Mouse (Mus musculus): Measurements from ENCODE around the gene Ppef2. TPM values are rescaled to one million over a fixed set of nuclear protein-coding genes. Genes with fewer than 3 reads are reported as not detected.

Gene Ppef2
- polyA plus RNA-seq, 1 experiment from 2014 or later: 0.50 TPM

Other genes starting within 250 kb of the Ppef2 start
- 14.0 and 17.4 TPM in 2 replicates for gene Cdkl2, start 212.4 kb downstream of the Ppef2 start, polyA plus RNA-seq (2015; fragmentation: Nextera tagmentation; extraction: Ambion mirVana)
- gene G3bp2, start 172.6 kb downstream of the Ppef2 start, polyA plus RNA-seq (2015; fragmentation: Nextera tagmentation; extraction: Ambion mirVana): 325 and 357 TPM in 2 replicates
- gene Uso1, start 118.3 kb downstream of the Ppef2 start, polyA plus RNA-seq (2015; fragmentation: Nextera tagmentation; extraction: Ambion mirVana): 36.5 and 37.9 TPM in 2 replicates
- gene U90926, start 40.9 kb downstream of the Ppef2 start, polyA plus RNA-seq (2015; fragmentation: Nextera tagmentation; extraction: Ambion mirVana): not detected in 2 replicates
- gene Naaa, start 21.9 kb upstream of the Ppef2 start, polyA plus RNA-seq (2015; fragmentation: Nextera tagmentation; extraction: Ambion mirVana): 20.6 and 22.7 TPM in 2 replicates
- 27.8 and 34.8 TPM in 2 replicates for gene Sdad1, start 54.2 kb upstream of the Ppef2 start, polyA plus RNA-seq (2015; fragmentation: Nextera tagmentation; extraction: Ambion mirVana)
- 0.15 TPM in 1 of 2 replicates, not detected in the other for gene Cxcl9, start 71.8 kb upstream of the Ppef2 start, polyA plus RNA-seq (2015; fragmentation: Nextera tagmentation; extraction: Ambion mirVana)
- gene Art3, start 75.5 kb upstream of the Ppef2 start, polyA plus RNA-seq (2015; fragmentation: Nextera tagmentation; extraction: Ambion mirVana): 9.5 and 10.6 TPM in 2 replicates
- gene Cxcl10, start 92.6 kb upstream of the Ppef2 start, polyA plus RNA-seq (2015; fragmentation: Nextera tagmentation; extraction: Ambion mirVana): 0.18 and 10.9 TPM in 2 replicates
- 49.2 and 50.6 TPM in 2 replicates for gene Nup54, start 178.9 kb upstream of the Ppef2 start, polyA plus RNA-seq (2015; fragmentation: Nextera tagmentation; extraction: Ambion mirVana)